16 mouse cellular contexts compared by ENCODE assay signal in genomic region chr5:104124016-104124658, GRCm38 (mm10). TPM values are rescaled to one million over a fixed set of nuclear protein-coding genes. Genes with fewer than 3 reads are reported as not detected.
"Had no signal": no experiment of that assay in that cellular context is flagged by ENCODE, and none has a peak within 500 bp of the region (broad histone marks: within the 10 kb centered on the region; RNA-seq: fewer than 3 reads in every experiment).

No protein-coding gene starts in this region.

- H3K4me2 ChIP-seq: limb, embryonic 13.5 days; neural tube, embryonic 15.5 days had no signal

- H3K27me3 ChIP-seq: limb, embryonic 13.5 days; neural tube, embryonic 15.5 days had no signal

- H3K9ac ChIP-seq: limb, embryonic 13.5 days; liver, embryonic 14.5 days; neural tube, embryonic 15.5 days had no signal

- H3K4me1 ChIP-seq: neural tube, embryonic 15.5 days had no signal

- DNase-seq: kidney, adult 18-20 months; kidney, postnatal 10 days; kidney, postnatal 4 days; left cerebral cortex, postnatal 4 days; midbrain, embryonic 14.5 days; thymus, adult 18-20 months; thymus, postnatal 14 days had no signal

- H3K27ac ChIP-seq: layer of hippocampus, adult 2 months; limb, embryonic 13.5 days; liver, embryonic 14.5 days; midbrain, embryonic 10.5 days; neural tube, embryonic 15.5 days had no signal

- H3K9me3 ChIP-seq: limb, embryonic 13.5 days; midbrain, embryonic 10.5 days; neural tube, embryonic 15.5 days had no signal

- H3K36me3 ChIP-seq: limb, embryonic 13.5 days; midbrain, embryonic 10.5 days; neural tube, embryonic 15.5 days had no signal

- H3K4me3 ChIP-seq: layer of hippocampus, adult 2 months; limb, embryonic 13.5 days; midbrain, embryonic 10.5 days; myocyte; neural tube, embryonic 15.5 days had no signal

RNA-seq across cellular contexts. Expression of gene Dspp, which starts 46.4 kb away (rescaled TPM):
- polyA plus RNA-seq: kidney, embryonic 14.5 days; liver, adult 2 months; liver, embryonic 14.5 days; midbrain, embryonic 10.5 days; midbrain, embryonic 14.5 days; myocyte; neural tube, embryonic 11.5 days; neural tube, embryonic 15.5 days had no signal

RNA-seq across cellular contexts. Expression of gene Gm17660, which starts 46.7 kb away (rescaled TPM):
- polyA plus RNA-seq: kidney, embryonic 14.5 days; limb, embryonic 13.5 days; liver, adult 2 months; liver, embryonic 14.5 days; midbrain, embryonic 10.5 days; midbrain, embryonic 14.5 days; myocyte; neural tube, embryonic 11.5 days; neural tube, embryonic 15.5 days had no signal
